Mouse (Mus musculus): ENCODE measurements around the gene Hrh3. TPM values are rescaled to one million over a fixed set of nuclear protein-coding genes. Genes with fewer than 3 reads are reported as not detected.

Gene Hrh3
- total RNA-seq (2022), result under 1 TPM; 0.17 to 0.89 (median 0.27) TPM

DNA sequence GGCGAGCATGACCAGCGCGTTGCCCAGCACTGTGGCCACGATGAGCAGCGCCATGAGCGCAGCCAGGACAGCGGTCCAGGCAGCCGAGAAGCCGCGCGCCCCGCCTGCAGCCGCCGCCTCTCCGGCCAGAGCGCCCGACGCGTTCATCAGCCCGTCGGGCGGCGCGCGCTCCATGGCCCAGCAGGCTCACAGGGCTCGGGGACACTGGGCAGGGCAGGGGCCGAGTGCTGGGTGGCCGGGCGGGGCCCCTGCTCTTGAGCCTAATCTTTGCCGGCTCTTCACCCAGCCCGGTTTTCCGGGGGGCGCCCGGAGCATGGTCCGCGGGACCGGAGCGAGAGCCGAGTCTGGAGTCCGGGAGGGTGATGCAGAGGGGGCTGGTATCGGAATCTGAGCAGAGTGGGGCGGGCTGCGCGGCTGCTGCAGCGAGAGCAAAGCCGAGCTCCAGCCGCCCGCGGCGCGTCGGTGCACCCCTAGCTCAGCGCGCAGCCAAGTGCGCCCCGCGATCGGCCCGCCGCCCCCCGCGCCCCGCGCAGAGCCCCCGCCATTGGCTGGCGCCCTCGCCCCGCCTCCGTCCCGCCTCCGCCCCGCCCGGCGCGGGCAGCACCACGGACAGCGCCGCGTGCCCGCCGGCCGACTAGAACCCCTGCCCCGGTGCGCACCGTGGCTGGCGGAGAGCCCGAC, at the start of gene Hrh3:
Gene Hrh3 (minus strand): TSS at position 511 of the 681 bp plus-strand sequence.
- peak; percentile 65 for DNase-seq

GRCm38 (mm10) chr2:180148551-180148950, 44.3 kb upstream of the Hrh3 start:
- no peak for DNase-seq

DNA sequence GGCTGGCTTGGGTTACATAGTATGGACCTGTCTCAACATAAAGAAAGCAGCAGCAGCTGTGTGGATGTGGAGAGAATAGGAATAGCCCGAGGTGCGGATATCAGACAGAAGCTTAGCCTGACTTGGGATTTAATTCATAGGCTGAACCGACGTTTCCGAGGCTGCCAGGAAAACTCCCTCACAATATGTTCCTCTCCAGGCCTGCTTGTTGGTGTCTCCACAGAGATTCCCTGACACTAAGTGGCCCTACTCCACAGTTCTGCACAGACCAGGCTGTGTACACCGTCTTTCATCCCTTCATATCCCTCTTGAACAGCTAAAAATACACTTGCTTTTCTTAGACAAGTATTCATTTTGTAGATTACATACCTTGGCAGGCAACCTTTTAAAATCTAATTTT, 43.1 kb upstream of the Hrh3 start:
- no peak for DNase-seq

- DNase-seq, result no peak
Observed at GRCm38 (mm10) chr2:180146091-180146490, 41.8 kb upstream of the Hrh3 start.

DNA sequence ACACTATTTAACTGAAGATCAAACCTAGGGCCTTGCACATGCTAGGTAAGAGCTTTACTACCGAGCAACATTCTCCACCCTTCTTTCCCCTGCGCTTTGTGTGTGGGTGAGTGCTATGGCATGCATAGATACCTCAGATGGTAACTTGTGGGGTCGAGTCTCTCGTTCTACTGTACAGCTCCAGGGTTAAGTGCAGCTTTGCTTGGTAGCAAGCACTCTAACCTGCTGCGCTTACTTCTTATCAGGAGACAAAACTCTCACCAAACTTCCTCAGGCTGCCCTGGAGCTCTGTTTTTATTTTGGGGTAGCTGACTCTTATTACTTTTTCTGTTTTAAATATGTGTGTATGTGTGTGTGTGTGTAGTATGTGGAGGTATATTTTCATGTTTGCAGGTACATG, 31.1 kb upstream of the Hrh3 start:
- no peak for DNase-seq

DNA sequence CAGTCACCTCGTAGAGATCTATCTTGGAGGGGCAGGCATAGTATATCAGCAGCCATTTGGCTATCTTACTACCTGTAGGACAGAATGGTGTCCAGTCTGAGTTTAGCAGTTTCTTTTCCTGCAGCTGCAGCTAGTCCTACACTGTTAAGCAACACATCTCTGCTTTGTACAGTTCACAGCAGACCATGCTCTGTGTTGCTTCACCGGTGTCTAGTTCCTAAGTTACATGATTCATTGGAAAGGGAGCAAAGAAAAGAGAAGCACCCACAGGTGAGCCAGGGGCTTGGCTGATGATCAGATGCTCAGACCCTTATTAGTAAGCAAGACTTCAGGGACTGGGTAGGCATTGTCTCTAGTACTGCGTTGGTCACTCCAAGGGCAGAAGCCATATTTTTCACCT, 29.6 kb upstream of the Hrh3 start:
- no peak for DNase-seq

DNA sequence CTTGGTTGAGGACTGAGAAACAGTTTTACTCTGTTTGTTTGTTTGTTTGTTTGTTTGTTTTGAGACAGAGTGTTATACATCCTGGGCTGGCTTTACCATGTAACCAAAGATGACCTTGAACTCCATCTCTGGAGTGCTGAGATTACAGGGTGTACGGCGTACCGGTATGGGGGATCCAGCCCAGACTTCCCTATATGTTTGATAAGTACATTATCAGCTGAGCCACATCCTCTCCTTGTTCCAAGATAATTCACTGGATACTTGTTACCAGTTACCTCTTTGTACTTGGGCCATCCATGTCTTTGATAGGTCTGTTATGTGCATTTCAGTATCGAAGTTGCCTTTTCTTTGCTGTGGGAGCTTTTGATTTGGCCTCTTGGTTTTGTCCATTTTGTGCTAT, 28.9 kb upstream of the Hrh3 start:
- DNase-seq, result no peak

GRCm38 (mm10) chr2:180127675-180128074, 23.4 kb upstream of the Hrh3 start:
- DNase-seq, result no peak

GRCm38 (mm10) chr2:180126195-180126594, 21.9 kb upstream of the Hrh3 start:
- DNase-seq, result peak; percentile 53

GRCm38 (mm10) chr2:180124192-180124591, 19.9 kb upstream of the Hrh3 start:
- DNase-seq, result no peak

GRCm38 (mm10) chr2:180120292-180120761, 16.0 kb upstream of the Hrh3 start:
- DNase-seq, result no peak

DNA sequence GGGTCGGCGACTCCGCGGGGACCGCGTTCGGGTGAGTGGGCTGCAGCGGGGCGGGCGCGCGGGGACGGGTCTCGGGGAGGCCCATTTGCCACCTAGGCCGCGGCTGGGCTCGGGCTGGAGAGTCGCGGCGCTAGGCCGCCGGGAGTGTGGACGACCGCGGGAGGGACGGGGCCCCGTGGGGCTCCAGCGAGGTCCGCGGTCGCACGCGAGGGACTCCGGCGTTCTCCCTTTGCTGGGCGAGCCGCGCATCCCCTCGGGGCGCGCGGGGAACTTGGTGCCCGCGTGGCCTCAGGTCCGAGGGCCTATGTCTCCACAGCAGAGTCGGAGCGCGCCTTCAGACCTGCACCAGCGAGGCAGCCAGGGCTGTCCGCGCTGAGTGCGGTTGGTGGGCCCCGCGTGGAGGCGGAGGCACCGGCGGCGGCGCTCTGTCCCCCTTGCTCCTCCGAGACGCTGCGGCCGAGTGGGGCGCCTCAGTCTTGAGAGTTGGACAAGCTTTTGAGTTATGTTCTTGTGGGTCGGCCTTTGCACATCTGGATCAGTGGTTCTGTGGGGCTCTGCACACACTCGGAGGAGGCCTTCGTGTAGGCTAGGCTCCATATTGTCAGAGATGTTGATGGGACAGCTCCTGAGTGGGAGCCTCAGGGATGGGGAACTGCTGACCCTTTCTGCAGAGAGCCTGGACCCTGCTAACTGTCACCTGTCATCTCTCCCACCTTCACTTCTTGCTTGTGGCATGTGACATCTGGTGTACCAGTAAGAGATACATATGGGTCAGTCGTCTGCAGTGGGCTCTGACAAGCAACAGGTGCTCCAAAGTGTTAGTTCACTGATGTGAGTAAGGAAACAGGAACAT, 15.4 kb upstream of the Hrh3 start:
- DNase-seq, result no peak

- peak; percentile 100 for DNase-seq
Observed at GRCm38 (mm10) chr2:180118661-180119438, 14.6 kb upstream of the Hrh3 start, which contains the start of gene Osbpl2. Gene Osbpl2 (plus strand): TSS chr2:180119306.

- peak; percentile 34 for DNase-seq
Observed at GRCm38 (mm10) chr2:180117485-180118194, 13.4 kb upstream of the Hrh3 start.

DNA sequence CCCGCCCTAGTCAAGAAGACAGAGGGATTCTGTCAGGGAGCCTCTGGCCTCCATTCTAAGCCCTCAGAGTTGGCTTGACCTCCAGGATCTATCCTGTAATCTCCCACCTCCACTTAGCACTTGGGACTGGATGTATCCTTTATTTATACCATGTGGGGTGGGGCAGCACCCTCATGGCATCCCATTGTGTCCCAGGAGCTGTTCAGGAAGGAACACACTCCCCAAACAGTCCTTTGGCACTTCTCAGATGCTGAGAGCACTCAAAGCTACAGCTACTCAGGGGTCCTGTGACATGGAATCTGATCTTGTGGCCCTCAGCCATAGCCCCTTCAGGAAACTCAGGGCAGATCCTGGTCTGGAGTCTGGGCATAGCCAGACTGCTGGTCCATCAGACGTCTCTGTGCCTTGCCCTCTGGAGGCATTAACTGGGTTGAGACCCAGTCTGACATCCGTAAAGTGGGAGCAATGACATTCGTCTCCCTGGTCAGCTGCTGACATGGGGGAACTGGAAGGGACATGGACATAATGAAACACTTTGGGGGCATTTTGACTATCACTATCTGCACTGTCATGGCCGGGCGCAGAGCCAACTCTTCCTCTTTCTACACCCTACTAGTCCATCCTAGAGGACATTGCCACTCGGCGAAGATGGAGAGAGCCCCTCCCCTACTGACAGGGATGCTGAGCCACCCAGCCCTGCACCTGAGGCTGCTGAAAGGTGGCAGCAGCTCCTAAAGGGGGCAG, 12.6 kb upstream of the Hrh3 start:
- no peak for DNase-seq

DNA sequence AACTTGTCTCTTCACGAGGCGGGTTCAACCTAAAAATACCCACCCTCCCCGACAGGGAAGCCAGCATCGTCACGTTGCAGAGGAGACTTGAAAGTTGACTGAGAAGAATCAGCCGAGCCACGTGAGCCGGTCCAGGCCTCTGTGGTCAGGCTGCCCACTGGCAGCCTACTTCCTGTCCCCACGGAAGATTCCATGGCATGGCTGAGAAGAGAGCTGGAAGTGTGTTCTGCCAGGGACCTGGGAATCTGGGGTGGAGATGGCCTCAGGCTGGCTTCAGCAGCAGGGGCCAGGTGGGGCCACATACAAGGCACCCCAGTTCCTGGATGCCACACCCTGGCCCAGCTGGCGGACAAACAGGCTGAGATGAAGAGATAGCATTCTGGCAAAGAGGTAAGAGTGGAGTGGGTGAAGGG, 11.8 kb upstream of the Hrh3 start:
- no peak for DNase-seq

DNA sequence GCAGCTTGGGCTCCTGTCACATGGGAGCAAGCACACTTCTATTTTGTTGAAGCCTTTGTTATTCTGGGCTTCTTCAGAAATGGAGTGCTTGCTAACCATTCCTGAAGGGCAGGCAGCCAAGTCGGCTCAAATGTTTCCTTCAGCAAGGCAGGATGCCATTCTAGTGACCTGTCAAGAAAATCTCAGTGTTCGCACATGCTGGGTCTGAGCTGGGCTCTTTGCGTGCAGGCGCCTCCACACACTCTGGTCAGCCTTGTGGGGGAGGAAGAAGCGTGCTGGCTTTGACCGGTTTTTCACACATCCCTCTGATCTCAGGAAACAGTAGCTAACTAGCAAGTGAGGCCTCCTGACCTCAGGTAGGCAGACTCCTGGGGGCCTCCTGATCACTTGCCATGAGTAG, 11.0 kb upstream of the Hrh3 start:
- DNase-seq, result no peak

- no peak for DNase-seq
Observed at GRCm38 (mm10) chr2:180113909-180114890, 9.9 kb upstream of the Hrh3 start.

GRCm38 (mm10) chr2:180108285-180108684, 4.0 kb upstream of the Hrh3 start:
- no peak for DNase-seq

- DNase-seq, result no peak
Observed at GRCm38 (mm10) chr2:180107081-180107480, 2.8 kb upstream of the Hrh3 start.

All from adrenal gland, adult 8-10 months (tissue).